Mouse (Mus musculus): ENCODE results near the gene Myl6.

DNA sequence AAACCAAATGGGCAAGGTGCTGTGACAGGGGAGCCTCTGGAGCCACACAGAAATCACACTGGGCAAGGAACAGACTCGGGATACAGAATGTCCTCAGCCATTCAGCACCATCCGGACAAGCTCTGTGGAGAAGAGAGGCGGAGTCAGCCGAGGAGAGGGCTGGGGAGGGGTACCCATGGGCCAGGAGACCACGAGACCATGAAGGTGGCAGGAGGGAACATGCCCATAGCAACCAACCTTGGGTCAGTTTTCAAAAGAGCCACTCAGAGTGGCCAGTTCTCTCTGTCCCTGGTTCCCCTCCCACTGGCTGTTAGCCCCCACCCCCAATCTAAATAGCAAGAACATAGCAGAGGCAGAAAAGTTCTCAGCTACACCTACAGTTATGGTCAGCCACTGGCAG, 3.0 kb downstream of the Myl6 start:
- TF ChIP-seq CTCF (IDR thresholded peaks at IDR 0.05; ENCODE audit: control insufficient read depth, insufficient read depth, insufficient read length) = no peak
- TF ChIP-seq MAX (IDR thresholded peaks at IDR 0.05) = no peak
- no peak for TF ChIP-seq USF1 (IDR thresholded peaks at IDR 0.05; ENCODE audit: low read depth)
- TF ChIP-seq MYOG (IDR thresholded peaks at IDR 0.05; ENCODE audit: control insufficient read depth, extremely low read depth, insufficient read length) = no peak
- no peak for TF ChIP-seq MYOD1 (IDR thresholded peaks at IDR 0.05; ENCODE audit: control insufficient read depth, insufficient read length, low read depth)
- TF ChIP-seq CEBPB (IDR thresholded peaks at IDR 0.05; ENCODE audit: low read depth) = no peak
- TF ChIP-seq FOSL1 (IDR thresholded peaks at IDR 0.05; ENCODE audit: insufficient read depth, low read length, poor library complexity, severe bottlenecking) = no peak

Data from C2C12 (cell line).